Mouse (Mus musculus) cerebellum, adult (tissue): ENCODE data around the gene Atp6v1c2.

Experiments used
- ATAC-seq: cut with Nextera tagmentation; 2 replicates; pipeline ENCODE4 v1.9.2; 2017; ENCODE audit warnings: mild to moderate bottlenecking, moderate library complexity, mixed read lengths; ENCODE audit not compliant: insufficient number of reproducible peaks, low FRiP score, low TSS enrichment

The Atp6v1c2 gene

DNA sequence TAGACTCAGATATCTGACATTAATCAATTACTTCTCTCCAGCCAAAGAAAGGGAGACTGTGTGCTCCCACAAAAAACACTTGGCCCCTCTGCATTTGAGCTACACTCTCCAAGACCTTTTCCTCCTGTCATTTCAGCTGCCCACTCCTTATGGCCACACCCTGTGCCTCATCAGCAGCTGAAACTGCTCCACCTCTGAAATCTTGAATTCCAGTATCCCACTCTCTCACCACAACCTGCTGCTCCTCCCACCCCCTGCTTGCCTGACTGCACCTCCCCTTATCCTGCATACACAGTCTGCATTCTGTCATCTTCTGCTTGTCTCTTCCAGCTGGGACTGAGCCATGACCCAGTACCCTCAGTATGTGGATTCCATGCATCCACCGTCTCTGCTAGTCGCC, 9.2 kb upstream of the Atp6v1c2 start:
- no peak for ATAC-seq

DNA sequence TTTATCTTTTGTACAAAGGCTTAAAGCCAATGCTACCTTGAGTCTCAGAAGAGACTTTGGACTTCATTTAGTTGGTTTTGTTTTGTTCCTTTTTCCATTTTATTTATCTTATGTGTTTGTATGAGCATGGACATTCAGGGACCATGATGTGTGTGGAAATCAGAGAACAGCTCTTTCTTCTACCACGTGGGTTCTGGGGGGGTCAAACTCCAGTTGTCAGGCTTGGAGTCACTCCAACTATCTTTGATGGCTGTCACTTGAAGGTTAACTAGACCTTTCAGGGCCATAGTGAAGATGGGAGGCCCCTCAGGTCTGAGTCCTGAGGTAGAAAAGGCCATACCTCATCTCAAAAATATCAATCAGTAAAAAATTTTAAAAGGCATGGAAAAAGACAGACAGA, 4.3 kb upstream of the Atp6v1c2 start:
- no peak for ATAC-seq

DNA sequence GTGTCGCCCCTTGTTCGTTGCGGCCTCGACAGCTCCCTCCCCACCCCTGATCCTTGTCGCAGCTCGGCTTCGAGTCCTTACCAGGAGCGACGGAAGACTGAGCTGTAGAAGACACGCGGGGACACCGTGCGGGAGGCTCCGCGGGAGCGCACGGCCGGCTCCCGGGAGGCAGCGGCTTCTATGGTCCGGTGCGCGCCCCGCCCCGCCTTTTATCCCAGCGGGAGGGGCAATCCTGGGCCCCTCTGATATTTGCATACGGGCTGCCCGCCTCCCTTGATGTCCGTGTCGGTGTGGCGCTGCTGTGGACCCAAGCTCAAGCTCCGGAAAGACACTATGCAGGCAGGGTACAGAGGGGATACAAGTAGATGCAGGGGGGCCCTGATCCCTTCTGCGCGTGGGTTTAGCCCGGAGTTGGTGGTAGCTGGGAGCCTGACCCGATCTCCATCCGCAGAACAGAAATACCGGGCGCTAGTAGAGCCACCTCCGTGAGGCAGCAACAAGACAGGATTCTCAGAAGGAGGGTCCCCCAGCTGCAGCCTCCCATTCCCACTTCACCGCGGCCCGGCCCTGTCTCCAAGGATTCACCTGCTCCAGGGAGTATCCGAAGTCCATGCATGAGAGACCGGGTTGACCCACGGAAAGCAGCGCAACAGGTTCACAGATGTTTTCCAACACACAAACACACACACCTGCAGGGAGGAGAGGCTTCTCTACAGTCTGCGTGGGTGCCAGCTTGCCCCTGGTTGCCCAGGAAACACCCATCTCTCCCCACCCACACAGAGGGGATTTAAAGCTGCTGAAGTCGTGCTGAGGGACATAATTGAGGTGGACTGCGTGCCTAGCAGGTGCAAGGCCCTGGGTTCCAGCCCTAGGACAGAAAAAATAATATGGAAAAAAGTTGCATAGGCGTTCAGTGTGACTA, 4.3 kb downstream of the Atp6v1c2 start:
- ATAC-seq, result no peak

DNA sequence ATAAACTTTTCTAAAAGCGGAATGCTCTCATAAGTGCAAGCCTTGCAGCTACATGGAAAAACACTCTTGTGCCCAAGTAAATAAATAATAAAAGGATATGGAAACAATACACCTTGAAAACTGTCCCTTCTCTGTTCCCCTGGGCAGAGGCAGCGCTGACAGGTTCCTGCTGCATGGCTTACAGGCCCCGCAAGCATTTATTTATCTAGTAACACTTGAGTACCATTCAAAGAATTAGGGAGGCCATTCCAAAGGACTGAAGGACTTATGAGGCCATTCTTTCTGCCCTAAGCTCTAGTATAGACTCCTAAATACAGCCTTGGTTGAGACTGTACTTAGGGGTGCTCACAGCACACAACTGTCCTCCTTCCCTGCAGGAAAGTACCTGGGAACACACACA, 10.7 kb downstream of the Atp6v1c2 start:
- ATAC-seq, result no peak

DNA sequence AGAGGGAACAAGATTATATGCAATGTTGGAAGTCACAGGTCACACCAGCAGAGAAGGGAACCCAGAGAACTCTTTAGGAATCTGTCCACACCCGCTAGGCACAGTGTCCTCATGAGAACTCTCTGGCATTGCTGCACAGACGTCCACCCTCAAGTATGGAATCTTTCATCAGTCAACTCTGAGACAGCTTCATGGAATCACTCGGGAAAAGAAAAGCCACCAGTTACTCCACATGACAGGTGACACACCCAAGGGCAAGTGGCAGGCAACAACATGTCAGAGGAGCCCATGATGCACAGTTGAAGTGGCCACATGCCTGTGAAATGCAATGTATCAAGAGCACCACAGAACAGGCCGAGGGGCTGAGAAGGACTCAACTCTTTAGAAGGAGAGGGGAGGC, 11.2 kb downstream of the Atp6v1c2 start:
- ATAC-seq, result no peak

DNA sequence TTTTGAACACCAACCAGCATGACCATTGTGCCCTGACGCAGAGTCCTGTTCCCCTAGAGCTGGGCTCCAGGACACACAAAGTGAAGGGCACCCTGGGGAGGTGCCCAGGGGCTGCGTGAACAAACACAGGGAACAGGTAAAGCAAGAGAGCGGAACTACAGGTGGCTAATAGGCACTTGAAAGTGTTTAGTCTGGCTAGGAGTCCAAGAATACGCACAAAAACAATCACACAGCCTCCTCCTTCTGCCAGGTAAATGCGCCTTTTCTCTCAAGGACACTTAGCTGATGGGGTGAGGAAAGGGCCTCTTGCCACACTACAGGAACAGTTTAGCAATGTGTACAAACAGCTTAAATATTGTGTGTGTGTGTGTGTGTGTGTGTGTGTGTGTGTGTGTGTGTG, 13.1 kb downstream of the Atp6v1c2 start:
- ATAC-seq, result no peak

DNA sequence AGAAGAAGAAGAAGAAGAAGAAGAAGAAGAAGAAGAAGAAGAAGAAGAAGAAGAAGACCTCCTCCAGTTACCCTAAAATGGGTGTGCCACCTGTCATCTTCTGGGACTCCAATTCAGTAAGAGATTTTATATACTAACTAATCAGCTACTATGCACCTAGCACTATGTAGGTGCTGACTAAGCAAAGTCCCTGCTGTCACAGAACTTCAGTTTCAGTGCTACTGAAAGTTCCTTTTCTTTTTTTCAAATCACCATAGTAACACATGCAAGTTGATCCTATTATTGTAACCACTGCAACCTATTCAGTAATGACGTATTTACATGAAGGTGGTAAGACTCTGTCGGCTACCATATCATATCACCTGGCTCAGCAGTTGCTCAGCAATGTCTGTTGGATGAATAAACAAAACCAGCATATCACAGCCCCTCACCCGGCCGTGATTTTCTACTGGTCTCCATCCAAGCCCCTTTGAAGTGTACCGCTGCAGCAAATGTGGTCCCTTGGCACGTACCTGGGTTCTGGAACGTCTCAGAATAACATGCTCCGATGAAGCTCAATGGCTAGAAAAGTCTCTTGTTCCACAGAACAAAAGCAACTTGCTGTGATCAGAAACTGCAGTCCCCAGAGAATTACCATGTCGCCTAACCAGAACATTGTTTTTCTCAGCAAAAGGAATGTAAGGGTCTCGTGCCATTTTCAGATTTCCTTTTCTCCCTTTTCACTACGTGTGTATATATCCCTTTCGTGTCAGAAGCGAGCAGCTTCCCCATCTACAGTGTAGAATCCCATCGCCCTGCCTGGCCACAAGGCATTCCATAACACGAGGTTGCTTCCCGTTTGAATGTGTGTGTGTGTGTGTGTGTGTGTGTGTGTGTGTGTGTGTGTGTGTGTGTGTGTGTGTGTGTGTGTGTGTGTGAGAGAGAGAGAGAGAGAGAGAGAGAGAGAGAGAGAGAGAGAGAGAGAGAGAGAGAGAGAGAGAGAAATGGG, 18.0 kb downstream of the Atp6v1c2 start:
- no peak for ATAC-seq

DNA sequence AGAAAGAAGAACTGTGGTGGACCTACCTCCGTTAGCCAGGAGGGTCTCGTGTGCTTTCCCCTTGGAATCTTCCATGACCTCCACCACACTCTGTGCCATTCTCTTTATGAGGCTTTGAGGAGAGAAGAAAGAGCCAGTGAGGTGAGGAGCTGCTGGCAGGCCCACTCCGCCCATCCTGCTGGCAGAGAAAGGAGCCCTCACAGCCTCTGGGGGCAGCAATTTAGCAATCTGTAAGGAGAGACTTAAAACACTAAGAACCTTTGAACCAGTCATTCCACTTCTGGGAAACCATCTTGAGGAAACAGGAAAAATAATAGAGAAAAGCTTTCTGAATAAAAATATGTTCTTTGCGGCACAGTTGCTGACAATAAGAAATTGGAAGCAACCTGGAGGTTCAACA, 20.9 kb downstream of the Atp6v1c2 start:
- ATAC-seq, result no peak

DNA sequence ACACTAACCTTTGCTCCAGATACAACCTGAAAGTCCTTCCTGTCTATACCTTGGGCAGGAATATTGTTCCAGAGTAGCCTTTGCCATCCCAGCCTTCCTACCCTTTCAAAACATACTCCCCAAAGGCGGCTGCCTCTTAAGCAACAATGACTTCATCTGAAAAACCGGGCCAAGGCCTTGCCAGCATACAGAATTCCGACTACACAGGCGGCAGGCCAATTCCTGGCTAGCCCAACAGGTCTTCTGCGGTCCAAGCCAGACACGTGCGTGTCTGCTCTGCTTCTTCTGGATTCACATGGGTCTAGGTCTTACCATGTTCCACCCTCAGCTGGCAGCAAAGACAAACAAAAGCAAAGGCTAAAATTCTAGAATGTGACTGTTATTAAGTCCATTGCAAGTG, 23.7 kb downstream of the Atp6v1c2 start:
- ATAC-seq, result no peak

DNA sequence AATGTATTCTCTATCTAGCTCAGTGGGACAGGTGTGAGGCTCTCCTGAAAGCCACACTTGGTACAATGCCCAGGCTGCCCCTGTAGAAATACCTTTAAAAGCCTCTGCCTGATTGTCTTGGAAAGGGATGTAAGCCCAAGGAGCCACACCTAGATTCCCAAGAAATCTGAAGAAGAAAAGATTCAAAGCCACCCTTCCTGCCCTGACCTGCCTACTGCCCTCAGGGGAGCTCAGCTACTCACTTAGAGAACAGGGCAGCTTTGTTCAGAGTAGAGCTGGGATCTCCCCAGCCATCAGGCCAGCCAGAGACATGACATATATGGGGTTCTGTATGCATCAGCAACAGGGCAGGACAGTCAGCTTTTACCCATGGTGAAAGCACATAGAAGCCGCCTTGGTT, 29.3 kb downstream of the Atp6v1c2 start:
- ATAC-seq, result no peak

DNA sequence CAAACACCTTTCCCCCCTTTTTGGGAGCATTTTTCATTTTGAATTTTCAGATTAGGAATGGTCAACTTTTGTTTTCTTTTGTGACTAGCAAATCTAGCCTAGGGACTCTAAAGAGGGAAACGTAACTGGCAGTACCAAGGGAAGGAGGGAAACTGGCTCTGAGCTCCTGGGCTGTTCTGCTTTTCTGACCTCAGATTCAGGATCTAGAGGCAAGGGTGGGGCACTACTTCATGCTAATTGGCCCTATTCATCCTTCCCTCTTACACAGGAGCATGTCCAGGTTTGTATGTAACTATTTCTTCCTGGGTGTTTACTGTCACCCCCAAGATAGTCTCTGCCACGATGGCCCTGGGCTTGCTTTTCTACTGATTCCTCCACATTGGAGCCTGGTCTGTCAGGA, 32.3 kb downstream of the Atp6v1c2 start:
- no peak for ATAC-seq

DNA sequence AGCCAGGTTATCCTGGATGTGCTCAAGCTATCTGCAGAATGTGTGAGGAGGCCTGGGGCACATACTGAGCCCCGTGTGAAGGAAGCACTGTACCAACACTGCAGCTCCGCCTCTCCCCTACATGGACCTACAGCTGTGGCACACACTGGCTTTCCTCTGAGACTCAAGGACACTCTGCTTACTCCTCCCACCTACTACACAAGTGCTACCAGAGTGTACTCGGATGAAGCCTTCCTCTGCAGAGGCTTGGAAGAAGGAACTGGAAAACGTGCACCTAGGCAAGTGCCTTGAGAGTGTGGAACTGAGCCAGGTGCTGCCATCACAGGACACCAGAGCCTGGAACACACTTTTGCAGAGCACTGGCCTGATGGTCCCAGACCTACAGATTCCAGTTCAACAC, 38.6 kb downstream of the Atp6v1c2 start:
- no peak for ATAC-seq

DNA sequence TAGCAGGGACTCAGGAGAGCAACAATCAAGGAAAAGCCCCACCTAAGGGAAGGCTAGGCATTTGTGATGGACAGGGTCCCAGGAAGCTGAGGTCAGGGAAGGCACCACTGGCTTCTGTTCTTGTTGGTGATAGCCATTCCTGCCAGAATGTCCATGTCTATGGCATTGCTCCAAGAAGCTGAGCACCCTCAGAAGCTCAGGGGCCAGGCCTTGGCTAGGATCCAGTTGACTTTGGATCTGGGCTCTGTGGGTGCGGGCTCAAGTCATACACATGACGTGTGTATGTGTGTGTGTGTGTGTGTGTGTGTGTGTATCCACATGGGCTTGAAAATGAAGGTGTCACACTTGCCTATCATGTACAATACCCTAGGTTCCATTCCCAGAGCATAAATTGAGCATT, 39.2 kb downstream of the Atp6v1c2 start:
- ATAC-seq, result no peak

DNA sequence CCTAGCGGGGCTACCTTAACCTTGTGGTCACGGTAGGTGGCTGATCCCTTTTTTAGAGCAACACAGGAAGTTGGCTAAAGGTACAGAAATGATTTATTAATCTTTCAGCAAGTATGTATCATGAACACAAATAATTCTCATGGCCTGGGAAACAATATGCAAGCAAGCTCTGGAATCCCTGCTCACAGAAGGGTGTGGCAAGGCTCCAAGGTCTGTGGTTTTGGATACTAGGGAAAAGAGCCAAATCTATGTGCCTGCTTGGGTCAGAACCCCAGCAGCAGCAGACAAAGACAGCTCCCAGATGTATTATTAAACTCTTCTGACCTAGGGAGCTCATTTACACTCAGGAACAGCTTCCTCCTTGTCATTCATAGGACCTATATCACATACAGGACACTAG, 40.1 kb downstream of the Atp6v1c2 start:
- ATAC-seq, result no peak

DNA sequence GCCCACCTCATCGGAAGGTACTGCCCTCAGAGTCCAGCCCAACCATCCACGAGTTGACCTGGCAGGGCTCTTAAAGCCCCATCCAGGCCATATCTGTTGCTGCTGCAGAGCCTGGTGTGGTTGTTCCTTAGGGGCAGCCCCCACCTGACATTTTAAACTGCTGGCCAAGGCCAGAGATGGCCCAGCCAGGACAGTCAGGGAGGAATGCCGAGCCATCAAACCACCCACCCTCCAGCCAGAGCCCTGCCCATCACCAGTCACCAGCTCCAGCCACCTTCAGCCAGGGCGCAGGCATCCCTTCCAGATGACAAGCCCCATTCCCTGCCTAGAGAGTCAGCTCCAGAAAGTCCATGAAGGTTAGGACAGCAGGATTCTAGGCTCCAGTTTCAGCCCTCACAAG, 40.7 kb downstream of the Atp6v1c2 start:
- no peak for ATAC-seq

DNA sequence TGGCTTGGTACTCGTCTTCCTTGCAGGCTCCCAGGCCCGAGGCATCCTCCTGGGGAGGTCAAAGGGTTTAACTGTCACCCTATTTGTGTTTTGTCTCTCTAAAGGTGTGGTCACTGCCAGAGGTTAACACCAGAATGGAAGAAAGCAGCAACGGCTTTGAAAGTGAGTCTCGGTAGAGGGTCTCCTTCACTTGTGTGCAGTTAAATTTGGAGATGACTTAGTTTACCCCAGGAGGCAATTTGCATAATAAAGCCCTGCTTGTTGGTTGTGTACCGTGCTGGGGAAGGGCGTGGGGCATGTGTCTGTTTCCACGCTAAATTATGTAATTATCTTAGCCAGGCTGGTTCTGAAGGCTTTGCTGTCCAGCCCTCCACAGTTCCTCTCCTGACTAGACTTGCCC, 55.3 kb downstream of the Atp6v1c2 start:
- ATAC-seq, result no peak

DNA sequence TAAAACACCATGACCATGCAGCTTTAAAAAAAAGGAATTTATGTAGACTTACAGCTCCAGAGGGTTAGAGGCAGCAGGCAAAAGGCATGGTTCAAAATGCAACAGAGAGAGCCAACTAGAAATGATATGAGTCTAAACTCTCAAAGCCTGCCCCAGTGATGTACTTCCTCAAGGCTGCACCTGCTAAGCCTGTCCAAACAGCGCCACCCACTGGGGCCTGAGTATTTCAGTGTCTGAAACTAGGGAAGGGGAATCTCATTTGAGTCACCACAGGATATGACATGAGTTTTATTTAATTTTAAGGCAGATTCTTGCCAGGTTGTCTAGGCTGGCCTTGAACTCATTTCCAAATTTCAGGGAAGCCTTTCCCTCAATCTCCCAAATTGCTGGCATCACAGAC, 57.9 kb downstream of the Atp6v1c2 start:
- no peak for ATAC-seq

DNA sequence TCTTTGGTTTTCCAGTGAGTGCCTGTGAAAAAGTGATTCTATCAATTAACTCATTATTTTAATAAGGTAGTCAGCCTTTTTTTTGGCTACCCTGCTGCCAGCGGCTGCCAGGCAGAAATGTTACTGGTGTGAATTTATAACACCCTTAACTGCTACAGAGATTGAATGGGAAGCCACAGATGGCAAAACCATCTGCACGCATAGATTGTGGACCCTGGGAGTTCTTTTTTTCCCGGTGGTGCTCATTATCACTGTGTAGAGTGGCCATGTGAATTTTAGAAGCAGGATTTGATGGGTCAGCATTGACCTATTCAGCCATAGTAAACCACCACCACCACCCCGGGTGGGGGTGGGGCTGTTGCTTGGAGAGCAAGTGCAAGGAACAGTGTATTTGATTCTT, 61.8 kb downstream of the Atp6v1c2 start:
- ATAC-seq, result no peak

DNA sequence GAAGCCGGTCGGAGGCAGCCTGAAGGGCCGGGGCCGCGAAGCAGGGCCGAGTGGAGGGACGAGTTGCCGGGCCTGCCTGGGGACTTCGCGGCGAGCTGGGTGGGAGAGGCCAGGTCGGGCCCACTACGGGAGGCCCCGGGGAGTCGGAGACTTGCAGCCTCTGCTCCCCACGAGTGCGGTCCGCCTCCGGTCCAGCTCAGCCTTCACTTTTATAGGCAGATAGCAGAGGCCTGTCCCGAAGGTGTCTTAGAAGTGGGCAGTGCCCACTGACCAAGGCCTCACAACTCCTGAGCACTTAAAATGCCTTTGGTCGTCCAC, 62.5 kb downstream of the Atp6v1c2 start:
- peak; percentile 61; the same call in 1 of the 2 replicates for ATAC-seq

DNA sequence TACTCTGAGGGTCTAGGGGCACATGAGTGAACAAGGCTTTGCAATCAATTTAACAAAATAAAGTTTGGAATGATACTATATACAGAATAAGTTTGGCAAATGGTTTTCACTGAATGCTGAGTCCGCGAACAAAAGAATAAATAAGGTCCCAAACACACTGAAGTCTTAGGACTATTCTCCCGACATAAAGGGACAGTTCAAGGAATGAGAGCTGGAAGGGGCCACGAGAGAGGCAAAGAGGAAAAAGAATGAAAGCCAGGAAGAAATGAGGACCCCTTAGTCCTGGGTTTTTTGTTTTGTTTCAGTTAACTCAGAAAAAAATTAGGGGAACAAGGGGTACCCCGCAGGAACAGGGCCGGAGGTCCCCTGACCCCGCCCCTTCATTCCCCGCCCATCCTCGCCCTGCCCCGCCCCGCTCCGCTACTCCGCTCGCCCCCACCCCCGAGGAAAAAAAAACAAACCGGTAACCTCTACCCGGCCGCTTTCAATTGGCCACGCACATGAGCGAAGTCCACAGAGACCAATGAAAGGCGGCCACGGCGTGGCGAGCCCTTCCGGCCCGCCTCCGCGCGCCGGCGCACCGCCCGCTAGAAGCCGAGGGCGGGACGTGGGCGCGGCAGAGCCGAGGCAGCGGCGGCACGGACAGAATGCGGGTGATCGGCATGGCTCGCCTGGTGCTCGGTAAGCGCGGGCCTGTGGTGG, 63.0 kb downstream of the Atp6v1c2 start, which contains the start of gene Pdia6:
Gene Pdia6, plus strand, starts transcription at position 575 of the 702 bp plus-strand sequence.
- peak; percentile 99 for ATAC-seq

DNA sequence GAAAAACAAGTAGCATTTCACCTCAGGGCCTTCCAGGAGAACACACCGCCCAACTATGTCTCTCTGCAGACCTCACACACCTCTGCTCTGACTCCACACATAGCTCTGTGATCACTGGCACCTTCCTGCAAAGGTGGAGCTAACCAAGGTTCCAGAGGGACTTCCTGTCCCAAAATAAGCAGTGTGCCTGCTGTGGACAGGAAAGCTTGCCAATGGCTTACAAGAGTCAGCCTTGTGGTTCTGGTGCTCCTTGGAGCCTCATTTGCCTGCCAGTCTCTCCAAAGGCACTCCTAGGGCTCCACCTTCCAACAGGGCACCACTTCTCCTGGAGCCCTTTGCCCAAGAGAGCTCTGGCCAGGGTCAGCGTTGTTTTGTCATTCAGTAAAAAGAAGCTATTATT, 64.3 kb downstream of the Atp6v1c2 start:
- ATAC-seq, result no peak
